ENCODE assay signal across 8 mouse cellular contexts in genomic region chr11:73007698-73008481, GRCm38 (mm10). TPM values are rescaled to one million over a fixed set of nuclear protein-coding genes. Genes with fewer than 3 reads are reported as not detected.
DNase-seq lines count a peak whose midpoint lies in the region; ATAC-seq and TF ChIP-seq lines count a peak whose summit lies in the region.

No protein-coding gene starts in this region.

- WGBS in liver, embryonic 11.5 days: 62% methylated on average over 11 of the region's 11 CpGs
- WGBS in lung, embryonic 16.5 days: 42% methylated on average over 11 of the region's 11 CpGs
- 57% methylated on average over 11 of the region's 11 CpGs for WGBS in small intestine, adult 2 months

- ATAC-seq in liver, embryonic 11.5 days (replicated peaks; ENCODE audit: low FRiP score): no peak
- ATAC-seq in lung, embryonic 16.5 days (ENCODE audit: low read depth): peak; percentile 56

- no peak overlapping the region for H3K4me3 ChIP-seq in liver, embryonic 11.5 days (ENCODE audit: low read depth, low read length)
- no peak overlapping the region for H3K4me3 ChIP-seq in lung, embryonic 16.5 days (ENCODE audit: low read length)
- H3K4me3 ChIP-seq in small intestine, adult 2 months (ENCODE audit: low read depth, low read length): no peak overlapping the region

- no peak overlapping the region for H3K4me2 ChIP-seq in liver, embryonic 11.5 days
- no peak overlapping the region for H3K4me2 ChIP-seq in lung, embryonic 16.5 days (ENCODE audit: low read depth, low read length)

- H3K27ac ChIP-seq in liver, embryonic 11.5 days (ENCODE audit: low read depth, low read length): no peak overlapping the region
- no peak overlapping the region for H3K27ac ChIP-seq in lung, embryonic 16.5 days (ENCODE audit: low read length)
- no peak overlapping the region for H3K27ac ChIP-seq in small intestine, adult 2 months (ENCODE audit: insufficient read depth, low read depth, low read length)

- no peaks in the 10 kb centered on the region for H3K36me3 ChIP-seq in liver, embryonic 11.5 days (ENCODE audit: control insufficient read depth, insufficient read depth, low read length)
- no peaks in the 10 kb centered on the region for H3K36me3 ChIP-seq in lung, embryonic 16.5 days (ENCODE audit: control insufficient read depth, insufficient read depth, low read length)
- H3K36me3 ChIP-seq in small intestine, adult 2 months (ENCODE audit: control insufficient read depth, insufficient read depth, low read length): no peaks in the 10 kb centered on the region

- DNase-seq in adrenal gland, adult (ENCODE audit: inconsistent age in 2 of 2, low spot score in 1 of 2): peak; percentile 65 to 86
- DNase-seq in adrenal gland, postnatal 4 days (ENCODE audit: low spot score in 2 of 2): no peak
- peak; percentile 46 for DNase-seq in liver
- DNase-seq in liver, embryonic 11.5 days (ENCODE audit: low spot score): no peak
- DNase-seq in cerebellum, adult 11-12 months: peak; percentile 51
- DNase-seq in heart, postnatal 4 days: peak; percentile 76

- no peak for TF ChIP-seq POLR2A in small intestine, adult 2 months (IDR thresholded peaks at IDR 0.05; ENCODE audit: low read depth, low read length)

- no peaks in the 10 kb centered on the region for H3K27me3 ChIP-seq in liver, embryonic 11.5 days (replicated peaks; ENCODE audit: control insufficient read depth, insufficient read depth, low read length)
- H3K27me3 ChIP-seq in lung, embryonic 16.5 days (ENCODE audit: control insufficient read depth, insufficient read depth, low read depth, low read length): no peaks in the 10 kb centered on the region
- H3K27me3 ChIP-seq in small intestine, adult 2 months (ENCODE audit: control insufficient read depth, insufficient read depth, low read length): no peaks in the 10 kb centered on the region

- TF ChIP-seq CTCF in small intestine, adult 2 months (IDR thresholded peaks at IDR 0.05; ENCODE audit: extremely low read depth, insufficient read length, insufficient replicate concordance, low read depth, low read length): peak; percentile 83

- H3K4me1 ChIP-seq in liver, embryonic 11.5 days (replicated peaks; ENCODE audit: control insufficient read depth, insufficient read depth, low read length): no peaks in the 10 kb centered on the region
- peaks cover 6% of the 10 kb centered on the region for H3K4me1 ChIP-seq in lung, embryonic 16.5 days (replicated peaks; ENCODE audit: control insufficient read depth, insufficient read depth, low read length)
- peaks cover 3% of the 10 kb centered on the region; the same call in 1 of the 2 replicates for H3K4me1 ChIP-seq in small intestine, adult 2 months (ENCODE audit: control insufficient read depth, insufficient read depth, insufficient read length, low read length)

- no peak overlapping the region for H3K9ac ChIP-seq in liver, embryonic 11.5 days (ENCODE audit: low read depth, low read length)
- H3K9ac ChIP-seq in lung, embryonic 16.5 days (ENCODE audit: low read length): no peak overlapping the region

- H3K9me3 ChIP-seq in liver, embryonic 11.5 days (ENCODE audit: control insufficient read depth, low read length): no peaks in the 10 kb centered on the region
- H3K9me3 ChIP-seq in lung, embryonic 16.5 days (ENCODE audit: control insufficient read depth, low read length): no peaks in the 10 kb centered on the region

RNA-seq across cellular contexts. Expression of gene P2rx1, which starts 9.0 kb away (rescaled TPM):
- 1 to 10 TPM; 1.3 to 3.2 TPM for total RNA-seq in adrenal gland, postnatal 4 days (2021)
- polyA plus RNA-seq in liver, embryonic 11.5 days (2014; fragmentation: Nextera tagmentation; extraction: Ambion mirVana): 17.6 and 18.8 TPM in 2 replicates
- total RNA-seq in heart, postnatal 4 days (2021): under 1 TPM; 0.71 to 0.77 TPM
- polyA plus RNA-seq in lung, embryonic 16.5 days (2015; fragmentation: Nextera tagmentation; extraction: Ambion mirVana): 2.2 and 2.6 TPM in 2 replicates
- polyA plus RNA-seq in small intestine, adult 2 months (2012; rRNA removed): 12.6 and 25.1 TPM in 2 replicates

RNA-seq across cellular contexts. Expression of gene Camkk1, which starts 10.9 kb away (rescaled TPM):
- 1 to 10 TPM; 2.5 to 2.6 TPM for total RNA-seq in adrenal gland, postnatal 4 days (2021)
- 2.6 and 3.0 TPM in 2 replicates for polyA plus RNA-seq in liver, embryonic 11.5 days (2014; fragmentation: Nextera tagmentation; extraction: Ambion mirVana)
- under 1 TPM; 0.81 to 0.97 TPM for total RNA-seq in heart, postnatal 4 days (2021)
- 7.3 and 7.5 TPM in 2 replicates for polyA plus RNA-seq in lung, embryonic 16.5 days (2015; fragmentation: Nextera tagmentation; extraction: Ambion mirVana)
- 2.0 and 2.6 TPM in 2 replicates for polyA plus RNA-seq in small intestine, adult 2 months (2012; rRNA removed)

RNA-seq across cellular contexts. Expression of gene Ncbp3, which starts 39.7 kb away (rescaled TPM):
- 10 to 100 TPM; 15.2 to 17.2 TPM for total RNA-seq in adrenal gland, postnatal 4 days (2021)
- polyA plus RNA-seq in liver, embryonic 11.5 days (2014; fragmentation: Nextera tagmentation; extraction: Ambion mirVana): 11.1 and 11.8 TPM in 2 replicates
- 10 to 100 TPM; 12.0 to 12.2 TPM for total RNA-seq in heart, postnatal 4 days (2021)
- polyA plus RNA-seq in lung, embryonic 16.5 days (2015; fragmentation: Nextera tagmentation; extraction: Ambion mirVana): 11.2 and 11.7 TPM in 2 replicates
- polyA plus RNA-seq in small intestine, adult 2 months (2012; rRNA removed): 0.53 and 1.3 TPM in 2 replicates

RNA-seq across cellular contexts. Expression of gene Atp2a3, which starts 46.9 kb away (rescaled TPM):
- 10 to 100 TPM; 16.6 to 18.3 TPM for total RNA-seq in adrenal gland, postnatal 4 days (2021)
- polyA plus RNA-seq in liver, embryonic 11.5 days (2014; fragmentation: Nextera tagmentation; extraction: Ambion mirVana): 23.5 and 25.9 TPM in 2 replicates
- total RNA-seq in heart, postnatal 4 days (2021): 10 to 100 TPM in 1 of 2 experiments, 1 to 10 TPM in 1; 8.3 to 12.0 TPM
- 21.7 and 23.2 TPM in 2 replicates for polyA plus RNA-seq in lung, embryonic 16.5 days (2015; fragmentation: Nextera tagmentation; extraction: Ambion mirVana)
- 113 and 128 TPM in 2 replicates for polyA plus RNA-seq in small intestine, adult 2 months (2012; rRNA removed)

Comparison
In these comparisons a context has a peak if more than half of its experiments do, and no peak if none do; other contexts are left out.
1. DNase-seq: peak in adrenal gland, adult (2 of 2), liver (single experiment), cerebellum, adult 11-12 months (single experiment) and heart, postnatal 4 days (single experiment); none in adrenal gland, postnatal 4 days (0 of 2) and liver, embryonic 11.5 days (single experiment).